ENCODE assay signal across 21 mouse cellular contexts in genomic region chr14:106199536-106200319, GRCm38 (mm10).
DNase-seq lines count a peak whose midpoint lies in the region; ATAC-seq and TF ChIP-seq lines count a peak whose summit lies in the region.
"Had no signal": no experiment of that assay in that cellular context is flagged by ENCODE, and none has a peak within 500 bp of the region (broad histone marks: within the 10 kb centered on the region; RNA-seq: fewer than 3 reads in every experiment).

No protein-coding gene starts in this region.

- no peak overlapping the region for H3K4me3 ChIP-seq in limb, embryonic 14.5 days (replicated peaks; ENCODE audit: low read length)
- H3K4me3 ChIP-seq in limb, embryonic 10.5 days, result no peak overlapping the region
- H3K4me3 ChIP-seq: heart, embryonic 13.5 days; hindbrain, embryonic 15.5 days; intestine, embryonic 15.5 days; kidney, embryonic 15.5 days; liver, embryonic 12.5 days; lung, embryonic 15.5 days; midbrain, embryonic 12.5 days; myocyte had no signal

- no peaks in the 10 kb centered on the region for H3K9me3 ChIP-seq in limb, embryonic 14.5 days (ENCODE audit: control insufficient read depth, low read length)
- H3K9me3 ChIP-seq in limb, embryonic 10.5 days (replicated peaks), result no peaks in the 10 kb centered on the region
- H3K9me3 ChIP-seq: heart, embryonic 13.5 days; hindbrain, embryonic 15.5 days; intestine, embryonic 15.5 days; kidney, embryonic 15.5 days; liver, embryonic 12.5 days; lung, embryonic 15.5 days; midbrain, embryonic 12.5 days had no signal

- no peak for ATAC-seq in limb, embryonic 14.5 days (ENCODE audit: low FRiP score, low read depth)
- ATAC-seq in frontal cortex, adult (ENCODE audit: low TSS enrichment), result no peak
- ATAC-seq: activated CD4-positive, CD25-positive, alpha-beta regulatory T cell, adult 4 months; intestine, embryonic 15.5 days had no signal

- no peaks in the 10 kb centered on the region for H3K4me1 ChIP-seq in limb, embryonic 14.5 days (ENCODE audit: control insufficient read depth, insufficient read depth, low read length)
- no peaks in the 10 kb centered on the region for H3K4me1 ChIP-seq in limb, embryonic 10.5 days
- H3K4me1 ChIP-seq: heart, embryonic 13.5 days; hindbrain, embryonic 15.5 days; intestine, embryonic 15.5 days; kidney, embryonic 15.5 days; liver, embryonic 12.5 days; midbrain, embryonic 12.5 days had no signal

- DNase-seq in gastrocnemius, adult 18-20 months (ENCODE audit: low spot score), result peak; percentile 50
- no peak for DNase-seq in gastrocnemius, postnatal 10 days
- peak; percentile 79 for DNase-seq in limb, embryonic 14.5 days (ENCODE audit: low spot score)
- no peak for DNase-seq in limb, embryonic 10.5 days (ENCODE audit: low spot score)
- DNase-seq in adipocyte (ENCODE audit: low spot score) (peak; percentile 18), MN1 (ENCODE audit: low spot score) (no peak)
- peak; percentile 20 for DNase-seq in gastrocnemius, postnatal 14 days
- DNase-seq: adrenal gland, postnatal 14 days; cerebellum, adult 9-10 months; heart, postnatal 4 days; thymus, postnatal 36 days had no signal

- H3K9ac ChIP-seq in limb, embryonic 14.5 days (ENCODE audit: low read depth, low read length, severe bottlenecking), result no peak overlapping the region
- H3K9ac ChIP-seq: heart, embryonic 13.5 days; hindbrain, embryonic 15.5 days; intestine, embryonic 15.5 days; kidney, embryonic 15.5 days; liver, embryonic 12.5 days; lung, embryonic 15.5 days; midbrain, embryonic 12.5 days had no signal

- no peaks in the 10 kb centered on the region for H3K27me3 ChIP-seq in limb, embryonic 14.5 days (ENCODE audit: control insufficient read depth, insufficient read depth, low read length)
- H3K27me3 ChIP-seq in limb, embryonic 10.5 days (ENCODE audit: low read depth, poor library complexity, severe bottlenecking), result no peaks in the 10 kb centered on the region
- H3K27me3 ChIP-seq: heart, embryonic 13.5 days; hindbrain, embryonic 15.5 days; intestine, embryonic 15.5 days; kidney, embryonic 15.5 days; liver, embryonic 12.5 days; lung, embryonic 15.5 days; midbrain, embryonic 12.5 days had no signal

- no peak for TF ChIP-seq POLR2A in limb, embryonic 14.5 days (IDR thresholded peaks at IDR 0.05; ENCODE audit: borderline replicate concordance, extremely low read depth, insufficient read depth, insufficient read length)

- H3K27ac ChIP-seq in limb, embryonic 14.5 days (replicated peaks; ENCODE audit: low read depth, low read length), result no peak overlapping the region
- no peak overlapping the region for H3K27ac ChIP-seq in limb, embryonic 10.5 days
- H3K27ac ChIP-seq: heart, embryonic 13.5 days; hindbrain, embryonic 15.5 days; intestine, embryonic 15.5 days; kidney, embryonic 15.5 days; liver, embryonic 12.5 days; lung, embryonic 15.5 days; midbrain, embryonic 12.5 days had no signal

- no peaks in the 10 kb centered on the region for H3K36me3 ChIP-seq in limb, embryonic 14.5 days (ENCODE audit: control insufficient read depth, insufficient read depth, low read length)
- H3K36me3 ChIP-seq in limb, embryonic 10.5 days, result no peaks in the 10 kb centered on the region
- H3K36me3 ChIP-seq: heart, embryonic 13.5 days; hindbrain, embryonic 15.5 days; intestine, embryonic 15.5 days; kidney, embryonic 15.5 days; liver, embryonic 12.5 days; lung, embryonic 15.5 days; midbrain, embryonic 12.5 days had no signal

- 24% methylated on average over 1 of the region's 1 CpGs for WGBS in limb, embryonic 14.5 days
- 80% methylated on average over 1 of the region's 1 CpGs for WGBS in limb, embryonic 10.5 days

- intact Hi-C loops in gastrocnemius, postnatal 14 days (cut with DNase I; ENCODE audit: low total_unique reads), result no loop called here

- no peak overlapping the region for H3K4me2 ChIP-seq in limb, embryonic 14.5 days (replicated peaks; ENCODE audit: low read depth, low read length, severe bottlenecking)
- H3K4me2 ChIP-seq: heart, embryonic 13.5 days; hindbrain, embryonic 15.5 days; intestine, embryonic 15.5 days; kidney, embryonic 15.5 days; liver, embryonic 12.5 days; lung, embryonic 15.5 days; midbrain, embryonic 12.5 days had no signal

Comparison
In these comparisons a context has a peak if more than half of its experiments do, and no peak if none do; other contexts are left out.
1. DNase-seq: peak in gastrocnemius, adult 18-20 months (single experiment), limb, embryonic 14.5 days (single experiment), adipocyte (single experiment) and gastrocnemius, postnatal 14 days (single experiment); none in gastrocnemius, postnatal 10 days (single experiment), limb, embryonic 10.5 days (single experiment) and MN1 (single experiment).